Mouse (Mus musculus) liver, embryonic 18 days (tissue): ENCODE measurements around the gene Erfe. TPM values are rescaled to one million over a fixed set of nuclear protein-coding genes. Genes with fewer than 3 reads are reported as not detected.

Experiments used
- polyA plus RNA-seq: library from polyadenylated mRNA; depleted of rRNA; stranded (reverse); fragments of >200 nt; gene quantifications from 2 replicates; pipeline ENCODE4 v1.2.3, GENCODE M21; 2012; rRNA removed

The Erfe gene
- 1.7 and 2.1 TPM in 2 replicates for polyA plus RNA-seq

DNA sequence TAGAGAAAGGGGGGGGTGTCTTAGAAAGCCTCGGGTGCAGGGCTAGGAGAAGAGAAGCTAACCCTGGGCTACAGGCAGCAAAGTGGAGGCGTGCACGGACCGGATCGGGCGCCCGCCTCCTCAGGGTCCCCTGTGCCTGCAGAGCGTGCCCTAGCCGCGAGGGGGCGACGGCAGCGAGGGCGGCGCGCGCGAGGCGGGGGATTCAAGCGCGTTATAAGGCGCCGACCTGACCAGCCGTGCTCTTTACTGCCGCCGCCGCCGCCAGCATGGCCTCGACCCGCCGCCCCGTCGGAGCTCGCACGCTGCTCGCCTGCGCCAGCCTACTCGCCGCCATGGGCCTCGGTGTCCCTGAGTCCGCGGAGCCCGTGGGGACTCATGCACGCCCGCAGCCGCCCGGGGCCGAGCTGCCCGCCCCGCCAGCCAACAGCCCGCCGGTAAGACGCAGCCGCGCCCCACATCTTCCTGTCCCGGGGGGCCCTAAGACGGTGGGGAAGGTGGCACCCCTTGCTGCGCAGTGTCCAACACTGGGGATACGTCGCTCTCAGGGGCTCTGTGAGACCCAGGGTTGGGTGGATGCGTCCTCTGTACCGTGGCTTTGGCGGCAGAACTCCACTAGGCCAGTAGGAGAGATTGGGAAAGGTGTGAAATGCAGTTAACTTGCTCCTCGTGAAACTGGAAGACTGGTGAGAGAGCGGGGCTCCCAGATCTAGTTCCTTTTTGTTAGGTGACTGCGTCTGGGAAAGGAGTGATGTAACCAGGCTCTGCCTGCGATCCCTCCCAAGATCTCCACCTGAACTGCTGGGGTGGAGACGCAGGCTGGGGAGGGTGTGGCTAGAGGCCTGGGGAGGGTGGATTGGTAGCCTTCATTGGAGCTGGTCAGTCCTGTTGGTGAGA is at the start of gene Erfe:
Gene Erfe (plus strand): TSS at position 216 of the 894 bp plus-strand sequence.

DNA sequence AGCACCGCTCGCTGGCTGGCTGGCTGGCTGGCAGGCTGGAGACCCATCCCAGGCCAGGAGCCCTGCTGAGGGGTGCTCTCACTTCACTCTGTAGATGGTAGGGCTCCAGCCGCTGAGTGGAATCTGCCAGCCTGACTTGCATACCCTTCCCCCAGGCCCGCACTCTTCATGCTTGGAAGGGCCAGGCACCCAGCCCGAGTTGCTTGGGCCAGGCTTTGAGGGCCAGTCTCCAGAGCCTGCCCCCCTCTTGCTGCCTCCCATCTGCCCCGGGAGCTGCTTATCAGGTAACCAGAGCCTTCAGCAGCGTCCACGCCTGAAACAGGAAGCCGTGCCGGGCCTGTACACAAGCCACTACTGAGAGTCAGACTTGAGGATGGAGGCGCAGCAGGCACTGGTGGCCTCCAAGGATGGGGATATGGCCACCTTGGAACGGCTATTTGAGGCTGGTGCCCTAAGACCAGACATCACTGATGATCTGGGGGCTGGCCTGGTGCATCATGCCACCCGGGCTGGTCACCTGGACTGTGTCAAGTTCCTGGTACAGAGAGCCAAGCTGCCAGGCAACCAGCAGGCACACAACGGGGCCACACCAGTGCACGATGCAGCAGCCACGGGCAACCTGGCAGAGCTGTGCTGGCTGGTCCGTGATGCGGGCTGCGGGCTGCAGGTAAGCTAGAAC is 44.3 kb upstream of the Erfe start, which contains the start of gene Espnl:
Gene Espnl (plus strand): TSS at position 316 of the 679 bp plus-strand sequence.

DNA sequence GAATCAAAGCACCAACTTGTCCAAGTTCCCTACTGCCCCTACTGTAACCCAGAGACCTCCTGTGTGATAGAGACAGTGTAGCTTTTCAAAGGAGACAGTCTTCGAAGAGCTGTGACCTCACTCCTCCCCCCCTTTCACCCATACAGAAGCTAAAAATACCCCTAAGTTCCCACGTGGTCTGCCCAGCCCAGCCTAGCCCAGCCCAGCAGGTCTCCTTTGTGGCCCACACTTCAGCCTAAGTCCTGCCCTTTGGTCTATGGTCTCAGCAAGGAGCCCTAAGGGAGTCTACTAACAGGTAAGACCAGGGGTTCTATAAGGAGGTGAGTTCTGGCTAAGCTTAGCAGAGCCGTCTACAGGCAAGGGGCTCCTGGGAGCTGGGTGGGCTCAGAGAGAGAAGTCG is 15.4 kb upstream of the Erfe start, which contains the start of gene Klhl30:
Gene Klhl30 (plus strand): TSS at position 176 of the 400 bp plus-strand sequence.

DNA sequence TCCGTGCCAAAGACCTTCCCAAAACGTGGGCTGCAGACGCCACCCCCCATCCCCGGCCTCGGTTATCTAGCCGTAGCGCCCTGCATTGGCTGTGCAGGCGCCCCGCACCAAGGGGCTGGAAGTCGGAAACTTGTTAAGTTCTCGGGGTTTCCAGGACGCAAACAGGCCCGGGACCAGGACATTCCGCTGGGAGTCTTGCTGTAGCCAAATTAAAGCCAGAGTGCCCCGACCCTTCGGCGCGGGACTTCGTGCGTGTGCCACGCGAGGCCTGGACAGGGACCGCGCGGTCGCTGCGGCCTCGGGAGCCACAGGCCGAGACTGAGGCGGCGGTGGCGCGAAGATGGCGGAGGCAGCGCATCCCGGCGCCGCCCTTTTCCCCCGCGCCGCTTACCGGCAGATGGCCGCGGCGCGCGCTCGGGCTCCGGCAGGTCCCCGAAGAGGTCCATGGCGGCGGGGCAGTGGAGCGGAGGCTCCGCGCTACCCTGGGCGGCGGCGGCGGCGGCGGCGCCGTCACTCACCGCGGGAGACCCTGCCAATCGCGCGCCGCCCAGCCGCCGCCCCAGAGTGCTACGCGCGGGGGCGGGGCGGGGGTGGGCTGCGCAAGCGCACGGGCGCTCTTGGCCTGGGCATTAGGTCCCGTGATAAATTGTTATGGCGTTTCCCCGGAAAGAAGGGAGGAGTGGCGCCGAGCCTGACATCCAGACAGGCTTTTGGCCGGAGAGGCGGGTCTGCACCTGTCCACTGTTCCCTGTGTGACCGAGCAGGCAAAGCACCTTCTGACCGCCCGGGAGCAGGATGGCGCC is 32.2 kb downstream of the Erfe start, which contains the start of gene Ilkap:
Gene Ilkap (minus strand): TSS at position 556 of the 803 bp plus-strand sequence.

GRCm38 (mm10) chr1:91413898-91414594 is 47.8 kb downstream of the Erfe start, which contains the start of gene Hes6:
Gene Hes6 (minus strand): TSS chr1:91414038.

Other genes starting within 250 kb of the Erfe start
- gene Rbm44, start 221.3 kb upstream of the Erfe start, polyA plus RNA-seq, result 0.37 and 0.56 TPM in 2 replicates
- gene Ramp1, start 186.6 kb upstream of the Erfe start, polyA plus RNA-seq, result 5.0 and 5.6 TPM in 2 replicates
- 36.0 and 37.3 TPM in 2 replicates for gene Ube2f, start 116.1 kb upstream of the Erfe start, polyA plus RNA-seq
- gene Scly, start 68.1 kb upstream of the Erfe start, polyA plus RNA-seq, result 31.9 and 32.4 TPM in 2 replicates
- gene Espnl, start 44.4 kb upstream of the Erfe start, polyA plus RNA-seq, result 0.01 and 0.02 TPM in 2 replicates
- gene Klhl30, start 15.4 kb upstream of the Erfe start, polyA plus RNA-seq, result 0.01 and 0.02 TPM in 2 replicates
- 40.4 and 45.2 TPM in 2 replicates for gene Ilkap, start 32.4 kb downstream of the Erfe start, polyA plus RNA-seq
- gene Hes6, start 47.6 kb downstream of the Erfe start, polyA plus RNA-seq, result 31.3 and 38.8 TPM in 2 replicates
- 8.2 and 9.5 TPM in 2 replicates for gene Per2, start 92.9 kb downstream of the Erfe start, polyA plus RNA-seq
- gene Traf3ip1, start 128.2 kb downstream of the Erfe start, polyA plus RNA-seq, result 3.9 and 4.0 TPM in 2 replicates
- gene Asb1, start 174.1 kb downstream of the Erfe start, polyA plus RNA-seq, result 5.5 and 5.8 TPM in 2 replicates